Mouse (Mus musculus): ENCODE results near the gene Col24a1. TPM values are rescaled to one million over a fixed set of nuclear protein-coding genes. Genes with fewer than 3 reads are reported as not detected.

The Col24a1 gene
- polyA plus RNA-seq, 1 experiment from 2014 or later, result 0.33 TPM

GRCm38 (mm10) chr3:145591841-145592542, 299.7 kb downstream of the Col24a1 start:
- Histone ChIP-seq H3K4me3 (ENCODE audit: low read depth, low read length) (no peak overlapping the region), H3K27ac (ENCODE audit: low read depth) (peak overlapping the region; percentile 69), H3K4me2 (ENCODE audit: low read depth, low read length) (peak overlapping the region; percentile 4; the same call in 1 of the 2 replicates), H3K36me3 (replicated peaks; ENCODE audit: insufficient read depth, low read length) (peaks cover 5% of the 10 kb centered on the region), H3K9ac (replicated peaks) (no peak overlapping the region), H3K4me1 (ENCODE audit: insufficient read depth) (peaks cover 8% of the 10 kb centered on the region; the same call in 1 of the 2 replicates), H3K27me3 (ENCODE audit: insufficient read depth, low read length) (no peaks in the 10 kb centered on the region), H3K9me3 (ENCODE audit: low read length) (no peaks in the 10 kb centered on the region)
- no peak for TF ChIP-seq CTCF (IDR thresholded peaks at IDR 0.05; ENCODE audit: low read depth)
- no peak for TF ChIP-seq EP300 (IDR thresholded peaks at IDR 0.05; ENCODE audit: low read depth)
- DNase-seq, result no peak
- 78% methylated on average over 6 of the region's 6 CpGs for WGBS (ENCODE audit: insufficient replicate concordance)
- ATAC-seq, result peak; percentile 79

- Histone ChIP-seq H3K27me3 (ENCODE audit: insufficient read depth, low read length) (no peaks in the 10 kb centered on the region), H3K4me3 (ENCODE audit: low read depth, low read length) (no peak overlapping the region), H3K27ac (ENCODE audit: low read depth) (no peak overlapping the region), H3K9me3 (ENCODE audit: low read length) (no peaks in the 10 kb centered on the region), H3K4me2 (ENCODE audit: low read depth, low read length) (no peak overlapping the region), H3K4me1 (ENCODE audit: insufficient read depth) (peaks cover 8% of the 10 kb centered on the region; the same call in 1 of the 2 replicates), H3K36me3 (replicated peaks; ENCODE audit: insufficient read depth, low read length) (peaks cover 5% of the 10 kb centered on the region), H3K9ac (replicated peaks) (no peak overlapping the region)
- 58% methylated on average over 6 of the region's 6 CpGs for WGBS (ENCODE audit: insufficient replicate concordance)
- DNase-seq, result no peak
- ATAC-seq, result no peak
- TF ChIP-seq CTCF (IDR thresholded peaks at IDR 0.05; ENCODE audit: low read depth) (no peak), EP300 (IDR thresholded peaks at IDR 0.05; ENCODE audit: low read depth) (no peak)
These were observed 303.1 kb downstream of the Col24a1 start for GRCm38 (mm10) chr3:145595354-145595753.

- no peaks in the 10 kb centered on the region for H3K4me1 ChIP-seq (ENCODE audit: insufficient read depth)
- H3K27me3 ChIP-seq (ENCODE audit: insufficient read depth, low read length), result no peaks in the 10 kb centered on the region
- no peaks in the 10 kb centered on the region for H3K9me3 ChIP-seq (ENCODE audit: low read length)
- no peak overlapping the region for H3K27ac ChIP-seq (ENCODE audit: low read depth)
- peaks cover 9% of the 10 kb centered on the region for H3K36me3 ChIP-seq (replicated peaks; ENCODE audit: insufficient read depth, low read length)
- peak; percentile 32 for TF ChIP-seq CTCF (IDR thresholded peaks at IDR 0.05; ENCODE audit: low read depth)
- no peak for TF ChIP-seq EP300 (IDR thresholded peaks at IDR 0.05; ENCODE audit: low read depth)
- ATAC-seq, result no peak
- no peak overlapping the region for H3K9ac ChIP-seq (replicated peaks)
- WGBS (ENCODE audit: insufficient replicate concordance), result 86% methylated on average over 7 of the region's 7 CpGs
- no peak overlapping the region for H3K4me2 ChIP-seq (ENCODE audit: low read depth, low read length)
- no peak for DNase-seq
- H3K4me3 ChIP-seq (ENCODE audit: low read depth, low read length), result no peak overlapping the region
These were observed 306.8 kb downstream of the Col24a1 start for GRCm38 (mm10) chr3:145599059-145599458.

GRCm38 (mm10) chr3:145600801-145601200, 308.5 kb downstream of the Col24a1 start:
- Histone ChIP-seq H3K4me1 (ENCODE audit: insufficient read depth) (no peaks in the 10 kb centered on the region), H3K27ac (ENCODE audit: low read depth) (no peak overlapping the region), H3K36me3 (replicated peaks; ENCODE audit: insufficient read depth, low read length) (peaks cover 11% of the 10 kb centered on the region)

GRCm38 (mm10) chr3:145601345-145601744, 309.1 kb downstream of the Col24a1 start:
- no peaks in the 10 kb centered on the region for H3K4me1 ChIP-seq (ENCODE audit: insufficient read depth)
- H3K9me3 ChIP-seq (ENCODE audit: low read length), result no peaks in the 10 kb centered on the region
- no peak overlapping the region for H3K9ac ChIP-seq (replicated peaks)
- 55% methylated on average over 6 of the region's 6 CpGs for WGBS (ENCODE audit: insufficient replicate concordance)
- H3K4me2 ChIP-seq (ENCODE audit: low read depth, low read length), result 0 out of 2 replicates have a peak overlapping the region, but pooled peaks have one; percentile 18
- ATAC-seq, result peak; percentile 45
- DNase-seq, result no peak
- TF ChIP-seq EP300 (IDR thresholded peaks at IDR 0.05; ENCODE audit: low read depth) (no peak), CTCF (IDR thresholded peaks at IDR 0.05; ENCODE audit: low read depth) (no peak)
- H3K36me3 ChIP-seq (replicated peaks; ENCODE audit: insufficient read depth, low read length), result peaks cover 11% of the 10 kb centered on the region
- peak overlapping the region; percentile 35; the same call in 1 of the 2 replicates for H3K27ac ChIP-seq (ENCODE audit: low read depth)
- no peak overlapping the region for H3K4me3 ChIP-seq (ENCODE audit: low read depth, low read length)
- no peaks in the 10 kb centered on the region for H3K27me3 ChIP-seq (ENCODE audit: insufficient read depth, low read length)

More at GRCm38 (mm10) chr3:145600801-145601200, 308.5 kb downstream of the Col24a1 start:
- 65% methylated on average over 6 of the region's 6 CpGs for WGBS (ENCODE audit: insufficient replicate concordance)
- ATAC-seq (no peak), DNase-seq (no peak)
- H3K9ac ChIP-seq (replicated peaks), result no peak overlapping the region
- H3K4me3 ChIP-seq (ENCODE audit: low read depth, low read length), result no peak overlapping the region
- no peaks in the 10 kb centered on the region for H3K27me3 ChIP-seq (ENCODE audit: insufficient read depth, low read length)
- TF ChIP-seq EP300 (IDR thresholded peaks at IDR 0.05; ENCODE audit: low read depth) (no peak), CTCF (IDR thresholded peaks at IDR 0.05; ENCODE audit: low read depth) (no peak)
- H3K4me2 ChIP-seq (ENCODE audit: low read depth, low read length), result no peak overlapping the region
- H3K9me3 ChIP-seq (ENCODE audit: low read length), result no peaks in the 10 kb centered on the region

Other genes with a start within 250 kb of the Col24a1 start
- gene Clca2, start 193.0 kb upstream of the Col24a1 start, polyA plus RNA-seq (2015; fragmentation: Nextera tagmentation; extraction: Ambion mirVana), result not detected in 2 replicates
- gene Odf2l, start 173.9 kb upstream of the Col24a1 start, polyA plus RNA-seq (2015; fragmentation: Nextera tagmentation; extraction: Ambion mirVana), result 5.4 and 5.6 TPM in 2 replicates